Mouse (Mus musculus) spleen, adult 2 months (tissue): ENCODE data around the gene Mrpl14.

ENCODE experiments used
- CTCF ChIP-seq: fragments of 200-500 bp; IDR thresholded peaks from 2 replicates; pipeline ENCODE4 v1.5.1; 2011; ENCODE audit warnings: mild to moderate bottlenecking, inconsistent platforms; ENCODE audit not compliant: insufficient read depth, insufficient read length, insufficient replicate concordance; ENCODE audit errors: extremely low read depth
- POLR2A ChIP-seq: fragments of 200-500 bp; IDR thresholded peaks from 2 replicates; pipeline ENCODE4 v1.6.1; 2011; ENCODE audit warnings: low read depth, low read length, inconsistent platforms

DNA sequence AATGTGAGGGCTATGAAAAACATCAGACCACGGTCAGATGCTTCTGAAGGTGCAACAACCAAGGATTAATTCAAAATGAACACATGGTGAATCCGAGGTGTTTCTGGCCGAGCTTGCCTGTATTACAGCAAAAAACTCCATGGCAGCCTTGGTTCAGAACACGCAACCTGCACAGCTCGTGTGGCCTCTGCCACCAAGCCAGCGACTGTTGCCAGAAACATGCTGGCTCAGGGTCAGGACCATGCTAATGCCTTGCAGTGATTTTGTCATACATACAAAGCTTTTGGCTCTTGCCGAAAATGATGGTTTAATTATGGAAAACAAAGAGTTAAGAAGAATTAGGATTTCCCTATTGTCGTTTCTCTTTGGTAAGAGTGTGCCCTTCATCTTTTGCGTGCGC, 18.1 kb upstream of the Mrpl14 start:
- no peak for TF ChIP-seq CTCF
- TF ChIP-seq POLR2A: no peak
